Mouse (Mus musculus): Measurements from ENCODE around the gene Olfr309. TPM values are rescaled to one million over a fixed set of nuclear protein-coding genes. Genes with fewer than 3 reads are reported as not detected.
"Not testable (repeated sequence)": the region's sequence is repeated elsewhere in the genome, so short reads cannot be mapped to it uniquely, and the experiment has no call there.

Olfr309 gene
- polyA plus RNA-seq (2012; ENCODE audit: insufficient read depth, low replicate concordance): not detected in 2 replicates

DNA sequence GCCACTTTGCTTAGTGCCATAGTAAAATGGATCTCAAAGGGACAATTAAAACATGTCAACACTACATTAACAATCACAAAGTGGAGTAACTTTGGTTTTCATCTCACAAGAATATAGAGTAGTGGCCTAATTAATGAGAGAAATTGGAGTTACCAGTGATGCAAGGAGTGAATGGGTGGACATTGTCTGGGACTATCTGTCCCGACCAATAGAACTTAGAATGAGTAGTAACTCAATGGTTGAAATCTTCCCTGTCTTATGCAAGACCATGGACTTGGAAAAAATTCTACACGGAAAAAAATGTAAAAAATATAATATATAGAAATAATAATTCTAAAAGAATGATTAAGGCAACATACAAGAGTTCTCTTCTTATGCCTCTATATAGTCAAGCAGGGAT lies at the start of gene Olfr309:
Olfr309 (minus strand) TSS at position 101 of the 400 bp plus-strand sequence.
- Histone ChIP-seq H3K27me3 (replicated peaks) (no peaks in the 10 kb centered on the region), H3K4me1 (no peaks in the 10 kb centered on the region), H3K36me3 (replicated peaks; ENCODE audit: low read length) (no peaks in the 10 kb centered on the region), H3K9me3 (no peaks in the 10 kb centered on the region), H3K4me3 (replicated peaks) (no peak within 1 kb of the TSS)
- TF ChIP-seq FLI1 (IDR thresholded peaks at IDR 0.05; ENCODE audit: low read length): no peak
- no peak for TF ChIP-seq GATA1 (IDR thresholded peaks at IDR 0.05; ENCODE audit: borderline replicate concordance, low read length)

- H3K4me3 ChIP-seq (replicated peaks); H3K27me3 ChIP-seq (replicated peaks); H3K9me3 ChIP-seq; H3K36me3 ChIP-seq (replicated peaks; ENCODE audit: low read length); H3K4me1 ChIP-seq: not testable (repeated sequence)
Observed at GRCm38 (mm10) chr7:86346296-86346695, 32.8 kb upstream of the Olfr309 start.

DNA sequence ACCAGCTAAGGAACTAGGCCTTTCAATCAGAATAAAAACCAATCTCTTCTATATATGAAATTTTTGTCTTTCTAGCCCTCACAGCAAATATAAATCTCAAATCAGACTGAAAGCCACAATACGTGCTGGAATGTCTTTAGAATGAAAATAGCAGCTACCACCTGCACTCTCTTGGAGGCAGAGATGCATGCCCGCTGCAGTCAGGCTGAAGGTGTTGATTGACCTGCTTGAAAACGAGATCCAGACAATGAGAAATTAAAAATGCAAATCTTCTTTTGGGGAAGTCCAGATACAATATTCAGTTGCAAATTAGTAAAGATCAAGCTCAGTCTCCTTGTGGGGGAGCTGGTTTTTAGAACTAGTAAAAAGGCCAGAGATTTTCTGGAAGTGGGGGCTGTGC lies 30.7 kb upstream of the Olfr309 start:
- no peaks in the 10 kb centered on the region for H3K4me1 ChIP-seq
- H3K27me3 ChIP-seq (replicated peaks): no peaks in the 10 kb centered on the region
- no peaks in the 10 kb centered on the region for H3K9me3 ChIP-seq
- no peak for TF ChIP-seq GATA1 (IDR thresholded peaks at IDR 0.05; ENCODE audit: borderline replicate concordance, low read length)
- no peak for TF ChIP-seq FLI1 (IDR thresholded peaks at IDR 0.05; ENCODE audit: low read length)
- no peak overlapping the region for H3K4me3 ChIP-seq (replicated peaks)
- no peaks in the 10 kb centered on the region for H3K36me3 ChIP-seq (replicated peaks; ENCODE audit: low read length)

DNA sequence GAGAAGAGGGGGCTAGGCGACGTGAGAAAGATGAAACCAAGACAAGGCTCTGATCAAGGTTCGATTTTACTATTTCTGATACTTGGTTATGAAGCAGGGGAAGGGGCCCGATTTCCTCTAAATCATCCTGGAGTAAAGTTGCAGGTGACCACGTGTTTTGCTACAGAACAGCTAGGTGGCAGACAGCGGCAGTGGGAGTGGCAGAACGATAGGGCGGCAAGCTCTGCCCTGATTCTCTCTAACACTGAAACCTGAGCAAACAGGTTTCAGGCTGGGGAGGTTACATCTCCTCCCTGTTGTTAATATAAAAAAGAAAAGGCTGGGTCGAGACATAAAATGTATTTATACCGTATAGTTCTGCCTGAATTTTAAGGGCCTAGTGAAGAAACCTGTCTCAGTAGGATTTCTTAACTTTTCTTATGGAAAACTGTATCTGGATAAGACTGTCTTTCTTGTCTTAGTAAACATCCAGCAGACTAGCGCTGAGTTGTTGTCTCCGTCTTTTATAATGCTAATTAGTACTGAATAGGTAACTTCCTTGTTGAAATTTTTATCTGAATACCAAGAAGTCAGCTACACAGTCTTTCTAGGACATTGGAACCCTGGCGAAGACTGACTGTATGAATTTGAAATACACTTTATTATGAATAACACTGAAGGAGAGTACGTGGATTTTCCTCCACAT lies 29.5 kb upstream of the Olfr309 start:
- H3K36me3 ChIP-seq (replicated peaks; ENCODE audit: low read length): no peaks in the 10 kb centered on the region
- no peaks in the 10 kb centered on the region for H3K9me3 ChIP-seq
- no peaks in the 10 kb centered on the region for H3K4me1 ChIP-seq
- H3K4me3 ChIP-seq (replicated peaks): no peak overlapping the region
- no peaks in the 10 kb centered on the region for H3K27me3 ChIP-seq (replicated peaks)
- TF ChIP-seq GATA1 (IDR thresholded peaks at IDR 0.05; ENCODE audit: borderline replicate concordance, low read length): no peak

DNA sequence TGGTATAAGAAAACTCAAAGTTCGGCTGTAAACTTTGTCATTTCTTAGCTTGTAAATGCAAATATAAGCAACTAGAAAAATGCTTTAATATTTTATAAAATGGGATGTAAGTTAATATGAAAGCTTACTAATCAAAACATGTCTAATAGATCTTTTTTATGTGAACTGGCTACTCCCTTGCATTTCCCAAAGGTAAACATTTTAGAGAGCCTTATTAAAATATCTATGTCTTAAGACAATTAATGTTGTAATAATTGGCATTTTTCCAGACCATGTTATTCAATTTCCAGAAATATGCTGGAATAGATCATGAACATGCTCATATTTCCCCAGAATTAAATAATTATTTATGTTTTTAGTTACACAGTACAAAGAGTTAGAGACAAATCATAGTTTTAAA lies 24.0 kb upstream of the Olfr309 start, which contains the start of gene Olfr307:
Olfr307 (minus strand) TSS at position 101 of the 400 bp plus-strand sequence.
- Histone ChIP-seq H3K36me3 (replicated peaks; ENCODE audit: low read length) (no peaks in the 10 kb centered on the region), H3K4me1 (no peaks in the 10 kb centered on the region), H3K27me3 (replicated peaks) (no peaks in the 10 kb centered on the region), H3K4me3 (replicated peaks) (no peak within 1 kb of the TSS), H3K9me3 (no peaks in the 10 kb centered on the region)
- TF ChIP-seq GATA1 (IDR thresholded peaks at IDR 0.05; ENCODE audit: borderline replicate concordance, low read length): no peak
- no peak for TF ChIP-seq FLI1 (IDR thresholded peaks at IDR 0.05; ENCODE audit: low read length)

DNA sequence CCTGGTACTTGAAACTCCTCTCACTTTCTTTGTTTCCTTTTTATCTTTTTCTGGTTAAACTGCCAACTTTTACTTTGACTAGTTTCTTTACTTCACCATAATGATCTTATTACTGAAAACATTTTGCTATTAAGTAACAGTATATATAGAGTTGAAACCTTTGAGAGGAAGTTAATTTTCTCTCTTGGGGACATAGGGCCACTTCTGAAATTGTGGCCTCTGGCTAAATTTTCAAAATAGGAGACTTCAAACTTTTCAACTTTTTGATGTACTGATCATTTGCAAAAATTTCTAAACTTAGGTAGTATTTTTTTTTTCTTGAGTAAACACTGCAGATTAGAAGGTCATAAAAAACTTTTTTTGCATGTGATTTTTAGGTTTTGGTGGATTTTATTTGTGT lies 12.0 kb upstream of the Olfr309 start, which contains the start of gene Olfr308:
Olfr308 (minus strand) TSS at position 101 of the 400 bp plus-strand sequence.
- no peaks in the 10 kb centered on the region for H3K36me3 ChIP-seq (replicated peaks; ENCODE audit: low read length)
- H3K9me3 ChIP-seq: no peaks in the 10 kb centered on the region
- H3K4me3 ChIP-seq (replicated peaks): no peak within 1 kb of the TSS
- TF ChIP-seq GATA1 (IDR thresholded peaks at IDR 0.05; ENCODE audit: borderline replicate concordance, low read length): no peak
- no peaks in the 10 kb centered on the region for H3K27me3 ChIP-seq (replicated peaks)
- no peaks in the 10 kb centered on the region for H3K4me1 ChIP-seq

- Histone ChIP-seq H3K36me3 (replicated peaks; ENCODE audit: low read length) (no peaks in the 10 kb centered on the region), H3K27me3 (replicated peaks) (no peaks in the 10 kb centered on the region), H3K4me1 (no peaks in the 10 kb centered on the region), H3K4me3 (replicated peaks) (no peak overlapping the region), H3K9me3 (no peaks in the 10 kb centered on the region)
- TF ChIP-seq FLI1 (IDR thresholded peaks at IDR 0.05; ENCODE audit: low read length) (no peak), GATA1 (IDR thresholded peaks at IDR 0.05; ENCODE audit: borderline replicate concordance, low read length) (no peak)
Observed at GRCm38 (mm10) chr7:86321323-86321722, 7.8 kb upstream of the Olfr309 start.

DNA sequence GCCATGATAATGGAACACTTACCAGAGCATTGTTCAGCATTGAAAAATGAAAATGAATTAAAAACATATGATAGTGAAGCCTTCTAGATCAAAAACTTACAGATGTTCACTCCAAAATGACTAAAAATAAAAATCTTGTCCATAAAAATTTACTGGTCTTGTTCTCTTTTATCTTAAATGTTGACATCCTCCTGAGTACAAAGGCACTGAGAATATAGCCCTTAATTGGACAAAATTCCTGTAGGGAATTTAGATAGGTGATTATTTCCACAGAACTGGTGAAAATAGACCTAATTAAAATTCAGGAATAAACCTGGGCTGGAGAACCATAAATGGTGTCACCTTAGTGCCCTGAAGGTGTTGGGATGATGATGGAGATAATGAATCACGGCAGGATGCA lies 36.4 kb downstream of the Olfr309 start, which contains the start of gene Olfr310:
Olfr310 (minus strand) TSS at position 101 of the 400 bp plus-strand sequence.
- no peaks in the 10 kb centered on the region for H3K27me3 ChIP-seq (replicated peaks)
- no peaks in the 10 kb centered on the region for H3K9me3 ChIP-seq
- H3K4me3 ChIP-seq (replicated peaks): no peak within 1 kb of the TSS
- H3K4me1 ChIP-seq: no peaks in the 10 kb centered on the region
- H3K36me3 ChIP-seq (replicated peaks; ENCODE audit: low read length): no peaks in the 10 kb centered on the region
- no peak for TF ChIP-seq GATA1 (IDR thresholded peaks at IDR 0.05; ENCODE audit: borderline replicate concordance, low read length)
- no peak for TF ChIP-seq FLI1 (IDR thresholded peaks at IDR 0.05; ENCODE audit: low read length)

Other genes starting within 250 kb of the Olfr309 start
- gene Vmn2r75, start 141.9 kb downstream of the Olfr309 start, polyA plus RNA-seq (2012; ENCODE audit: insufficient read depth, low replicate concordance): not detected in 2 replicates
- gene Vmn2r76, start 67.4 kb downstream of the Olfr309 start, polyA plus RNA-seq (2012; ENCODE audit: insufficient read depth, low replicate concordance): not detected in 2 replicates
- gene Olfr310, start 36.5 kb downstream of the Olfr309 start, polyA plus RNA-seq (2012; ENCODE audit: insufficient read depth, low replicate concordance): not detected in 2 replicates
- not detected in 2 replicates for gene Olfr308, start 11.9 kb upstream of the Olfr309 start, polyA plus RNA-seq (2012; ENCODE audit: insufficient read depth, low replicate concordance)
- not detected in 2 replicates for gene Olfr307, start 23.9 kb upstream of the Olfr309 start, polyA plus RNA-seq (2012; ENCODE audit: insufficient read depth, low replicate concordance)
- 0.47 TPM in 1 of 2 replicates, not detected in the other for gene Olfr305, start 53.2 kb upstream of the Olfr309 start, polyA plus RNA-seq (2012; ENCODE audit: insufficient read depth, low replicate concordance)
- gene Olfr304, start 73.0 kb upstream of the Olfr309 start, polyA plus RNA-seq (2012; ENCODE audit: insufficient read depth, low replicate concordance): not detected in 2 replicates
- gene Olfr303, start 84.1 kb upstream of the Olfr309 start, polyA plus RNA-seq (2012; ENCODE audit: insufficient read depth, low replicate concordance): not detected in 2 replicates
- not detected in 2 replicates for gene Olfr301, start 90.1 kb upstream of the Olfr309 start, polyA plus RNA-seq (2012; ENCODE audit: insufficient read depth, low replicate concordance)
- not detected in 2 replicates for gene Olfr299, start 146.2 kb upstream of the Olfr309 start, polyA plus RNA-seq (2012; ENCODE audit: insufficient read depth, low replicate concordance)
- gene Olfr298, start 178.8 kb upstream of the Olfr309 start, polyA plus RNA-seq (2012; ENCODE audit: insufficient read depth, low replicate concordance): not detected in 2 replicates
- not detected in 2 replicates for gene Olfr297, start 206.3 kb upstream of the Olfr309 start, polyA plus RNA-seq (2012; ENCODE audit: insufficient read depth, low replicate concordance)